ENCODE assay signal across 14 mouse cellular contexts in genomic region chr17:13487291-13488215, GRCm38 (mm10).
A peak's percentile ranks its signal among the peaks of the same experiment; 100 is the strongest.
DNase-seq lines count a peak whose midpoint lies in the region; ATAC-seq lines count a peak whose summit lies in the region.
"Had no signal": no experiment of that assay in that cellular context is flagged by ENCODE, and none has a peak within 500 bp of the region (broad histone marks: within the 10 kb centered on the region; RNA-seq: fewer than 3 reads in every experiment).

No protein-coding gene starts in this region.

- ATAC-seq in kidney, embryonic 16.5 days (ENCODE audit: low FRiP score, low TSS enrichment), result peak; percentile 46; the same call in 1 of the 2 replicates
- ATAC-seq: forebrain, embryonic 14.5 days; hindbrain, embryonic 16.5 days; Patski had no signal

- H3K9ac ChIP-seq in kidney, embryonic 16.5 days (replicated peaks; ENCODE audit: low read length), result no peak overlapping the region
- H3K9ac ChIP-seq: limb, embryonic 13.5 days; neural tube, embryonic 12.5 days had no signal

- no peak overlapping the region for H3K4me2 ChIP-seq in kidney, embryonic 16.5 days (replicated peaks; ENCODE audit: low read depth, low read length)
- H3K4me2 ChIP-seq: limb, embryonic 13.5 days; neural tube, embryonic 12.5 days had no signal

- peaks cover 6% of the 10 kb centered on the region; the same call in 1 of the 2 replicates for H3K4me1 ChIP-seq in kidney, embryonic 16.5 days (ENCODE audit: insufficient read depth, low read length)
- H3K4me1 ChIP-seq: limb, embryonic 13.5 days; midbrain, embryonic 10.5 days; neural tube, embryonic 12.5 days had no signal

- intact Hi-C loops in heart, postnatal 10 days (cut with DNase I), result no loop called here

- no peaks in the 10 kb centered on the region for H3K9me3 ChIP-seq in kidney, embryonic 16.5 days (ENCODE audit: low read length)
- H3K9me3 ChIP-seq: limb, embryonic 13.5 days; midbrain, embryonic 10.5 days; neural tube, embryonic 12.5 days had no signal

- 78% methylated on average over 10 of the region's 10 CpGs for WGBS in kidney, embryonic 16.5 days

- no peak overlapping the region for H3K27ac ChIP-seq in kidney, embryonic 16.5 days (ENCODE audit: low read length)
- H3K27ac ChIP-seq: limb, embryonic 13.5 days; midbrain, embryonic 10.5 days; neural tube, embryonic 12.5 days had no signal

- no peak overlapping the region for H3K4me3 ChIP-seq in kidney, embryonic 16.5 days (ENCODE audit: low read length)
- H3K4me3 ChIP-seq: limb, embryonic 13.5 days; midbrain, embryonic 10.5 days; neural tube, embryonic 12.5 days had no signal

- no peaks in the 10 kb centered on the region for H3K36me3 ChIP-seq in kidney, embryonic 16.5 days (ENCODE audit: insufficient read depth, low read length)
- H3K36me3 ChIP-seq: limb, embryonic 13.5 days; midbrain, embryonic 10.5 days; neural tube, embryonic 12.5 days had no signal

- DNase-seq in kidney, postnatal 14 days, result no peak
- peak; percentile 30 for DNase-seq in gastrocnemius, postnatal 25 days
- peak; percentile 88 to 92 for DNase-seq in heart, postnatal 10 days
- peak; percentile 21 for DNase-seq in lung, postnatal 25 days (ENCODE audit: low spot score)
- DNase-seq in embryo, embryonic 11 days, result no peak
- no peak for DNase-seq in T-cell, adult 2 months (ENCODE audit: low spot score)
- no peak for DNase-seq in spleen, postnatal 36 days (ENCODE audit: low spot score in 2 of 2)

- H3K27me3 ChIP-seq in kidney, embryonic 16.5 days (ENCODE audit: insufficient read depth, low read length), result no peaks in the 10 kb centered on the region
- H3K27me3 ChIP-seq: limb, embryonic 13.5 days; neural tube, embryonic 12.5 days; Patski had no signal

Comparison
In these comparisons a context has a peak if more than half of its experiments do, and no peak if none do; other contexts are left out.
1. DNase-seq: peak in gastrocnemius, postnatal 25 days (single experiment), heart, postnatal 10 days (2 of 2) and lung, postnatal 25 days (single experiment); none in kidney, postnatal 14 days (single experiment), embryo, embryonic 11 days (single experiment), T-cell, adult 2 months (single experiment) and spleen, postnatal 36 days (0 of 2).